Mouse (Mus musculus) intestine, embryonic 16.5 days (tissue): ENCODE data around the gene Nr3c2. TPM values are rescaled to one million over a fixed set of nuclear protein-coding genes. Genes with fewer than 3 reads are reported as not detected.
A peak's percentile ranks its signal among the peaks of the same experiment; 100 is the strongest.

Experiments used
- ATAC-seq: fragments of 200-750 bp; cut with Nextera tagmentation; 2 replicates; pipeline ENCODE4 v1.8.0; 2017; ENCODE audit warnings: moderate TSS enrichment, moderate library complexity
- H3K27ac ChIP-seq: fragments of 300-500 bp; sonication (generic); 2 replicates; pipeline ENCODE4 v1.5.1; 2014; ENCODE audit warnings: mild to moderate bottlenecking, low read length
- H3K27me3 ChIP-seq: fragments of 300-500 bp; sonication (generic); replicated peaks from 2 replicates; pipeline ENCODE4 v1.6.1; 2014; ENCODE audit warnings: low read length, control low read depth, mixed read lengths; ENCODE audit not compliant: control insufficient read depth, insufficient read depth
- H3K36me3 ChIP-seq: fragments of 300-500 bp; sonication (generic); 2 replicates; pipeline ENCODE4 v1.6.1; 2014; ENCODE audit warnings: low read length, control low read depth; ENCODE audit not compliant: control insufficient read depth, insufficient read depth
- H3K4me1 ChIP-seq: fragments of 300-500 bp; sonication (generic); 2 replicates; pipeline ENCODE4 v1.6.1; 2014; ENCODE audit warnings: low read length, control low read depth, mixed read lengths; ENCODE audit not compliant: control insufficient read depth, insufficient read depth
- H3K4me2 ChIP-seq: fragments of 300-500 bp; sonication (generic); 2 replicates; pipeline ENCODE4 v1.6.1; 2014; ENCODE audit warnings: low read depth, low read length, control low read depth
- H3K4me3 ChIP-seq: fragments of 300-500 bp; sonication (generic); 2 replicates; pipeline ENCODE4 v1.5.1; 2014; ENCODE audit warnings: mild to moderate bottlenecking, low read length
- H3K9ac ChIP-seq: fragments of 300-500 bp; sonication (generic); 2 replicates; pipeline ENCODE4 v1.6.1; 2014; ENCODE audit warnings: low read depth, low read length
- H3K9me3 ChIP-seq: fragments of 300-500 bp; sonication (generic); 2 replicates; pipeline ENCODE4 v1.6.1; 2016; ENCODE audit warnings: low read length, control low read depth; ENCODE audit not compliant: control insufficient read depth
- WGBS: fragments of 180-500 bp; shearing (Covaris S2); extraction: QIAGEN DNeasy Blood & Tissue Kit; methylation state at CpG from one replicate; pipeline ENCODE4 v1.1.7; 2014; 5-methylcytosine and 5-hydroxymethylcytosine counted together
- polyA plus RNA-seq: library from polyadenylated mRNA; unstranded; fragments of >200 nt; fragmentation: Nextera tagmentation; extraction: Ambion mirVana; gene quantifications from 2 replicates; pipeline ENCODE4 v1.2.1, GENCODE M21; 2015

Gene Nr3c2
- polyA plus RNA-seq, 1 experiment from 2014 or later, result 4.0 TPM

- H3K27me3 ChIP-seq, result no peaks in the 10 kb centered on the region
- 85% methylated on average over 3 of the region's 3 CpGs for WGBS
- H3K36me3 ChIP-seq, result no peaks in the 10 kb centered on the region
- no peak overlapping the region for H3K27ac ChIP-seq
- peaks cover 2% of the 10 kb centered on the region; the same call in 1 of the 2 replicates for H3K4me1 ChIP-seq
- ATAC-seq, result no peak
- H3K4me2 ChIP-seq, result no peak overlapping the region
- H3K9ac ChIP-seq, result no peak overlapping the region
- no peak overlapping the region for H3K4me3 ChIP-seq
- H3K9me3 ChIP-seq, result no peaks in the 10 kb centered on the region
These were observed 333.2 kb downstream of the Nr3c2 start for GRCm38 (mm10) chr8:77232411-77232810.

DNA sequence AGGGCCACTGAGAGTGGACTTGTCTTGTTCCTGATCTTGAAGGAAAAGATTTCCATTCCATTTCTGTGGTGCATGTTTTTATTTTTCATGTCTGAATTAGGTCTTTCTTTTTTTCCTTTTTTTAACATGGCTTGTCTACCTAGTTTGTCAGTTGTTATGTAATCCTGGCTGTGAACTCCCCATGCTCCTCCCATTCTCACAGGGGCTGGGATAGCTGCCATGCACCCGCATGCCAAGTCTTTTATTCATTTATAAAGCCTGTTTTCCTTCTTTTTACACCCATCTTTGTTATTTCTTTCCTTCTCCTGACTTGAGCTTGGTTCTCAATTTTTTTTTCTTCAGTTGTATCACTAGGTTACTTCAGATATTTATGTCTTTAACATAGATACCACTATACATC is 337.5 kb downstream of the Nr3c2 start:
- Histone ChIP-seq H3K4me2 (no peak overlapping the region), H3K27ac (no peak overlapping the region), H3K9ac (no peak overlapping the region), H3K36me3 (no peaks in the 10 kb centered on the region), H3K27me3 (no peaks in the 10 kb centered on the region), H3K4me1 (peaks cover 2% of the 10 kb centered on the region; the same call in 1 of the 2 replicates), H3K4me3 (no peak overlapping the region), H3K9me3 (no peaks in the 10 kb centered on the region)
- 81% methylated on average over 1 of the region's 1 CpGs for WGBS
- ATAC-seq, result no peak

DNA sequence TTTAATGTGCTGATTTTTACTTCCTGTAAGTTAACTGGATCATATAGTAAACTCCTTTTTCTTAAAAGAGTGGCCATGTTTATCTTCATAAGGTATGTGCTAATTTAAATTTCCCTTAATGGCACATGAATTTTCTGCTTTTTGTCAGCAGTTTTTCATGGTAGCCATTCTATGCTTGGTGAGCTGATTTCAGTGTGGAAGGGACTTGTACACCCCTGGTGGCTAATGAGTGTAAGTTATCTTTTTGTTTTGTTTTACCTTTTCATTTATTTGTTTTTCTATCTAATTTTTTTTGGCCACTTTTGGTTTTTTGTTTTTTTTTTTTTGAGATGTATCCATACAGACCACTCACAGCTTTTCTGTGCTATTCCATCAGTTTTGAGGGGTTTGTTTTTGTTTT is 340.2 kb downstream of the Nr3c2 start:
- Histone ChIP-seq H3K27me3 (no peaks in the 10 kb centered on the region), H3K4me1 (no peaks in the 10 kb centered on the region), H3K4me2 (no peak overlapping the region), H3K9ac (no peak overlapping the region), H3K27ac (no peak overlapping the region), H3K36me3 (no peaks in the 10 kb centered on the region), H3K9me3 (no peaks in the 10 kb centered on the region), H3K4me3 (no peak overlapping the region)
- no peak for ATAC-seq

GRCm38 (mm10) chr8:77241381-77241780 is 342.1 kb downstream of the Nr3c2 start:
- H3K4me3 ChIP-seq, result no peak overlapping the region
- no peak overlapping the region for H3K4me2 ChIP-seq
- H3K9ac ChIP-seq, result no peak overlapping the region
- no peaks in the 10 kb centered on the region for H3K36me3 ChIP-seq
- H3K4me1 ChIP-seq, result no peaks in the 10 kb centered on the region
- no peak for ATAC-seq
- no peaks in the 10 kb centered on the region for H3K9me3 ChIP-seq
- no peaks in the 10 kb centered on the region for H3K27me3 ChIP-seq
- H3K27ac ChIP-seq, result no peak overlapping the region
- WGBS, result 80% methylated on average over 3 of the region's 3 CpGs

GRCm38 (mm10) chr8:77250094-77250493 is 350.9 kb downstream of the Nr3c2 start:
- H3K4me3 ChIP-seq, result no peak overlapping the region
- H3K4me1 ChIP-seq, result no peaks in the 10 kb centered on the region
- H3K36me3 ChIP-seq, result peaks cover 11% of the 10 kb centered on the region
- no peaks in the 10 kb centered on the region for H3K9me3 ChIP-seq
- no peaks in the 10 kb centered on the region for H3K27me3 ChIP-seq
- no peak overlapping the region for H3K9ac ChIP-seq
- H3K27ac ChIP-seq, result no peak overlapping the region
- ATAC-seq, result no peak
- WGBS, result 89% methylated on average over 3 of the region's 3 CpGs
- H3K4me2 ChIP-seq, result no peak overlapping the region

DNA sequence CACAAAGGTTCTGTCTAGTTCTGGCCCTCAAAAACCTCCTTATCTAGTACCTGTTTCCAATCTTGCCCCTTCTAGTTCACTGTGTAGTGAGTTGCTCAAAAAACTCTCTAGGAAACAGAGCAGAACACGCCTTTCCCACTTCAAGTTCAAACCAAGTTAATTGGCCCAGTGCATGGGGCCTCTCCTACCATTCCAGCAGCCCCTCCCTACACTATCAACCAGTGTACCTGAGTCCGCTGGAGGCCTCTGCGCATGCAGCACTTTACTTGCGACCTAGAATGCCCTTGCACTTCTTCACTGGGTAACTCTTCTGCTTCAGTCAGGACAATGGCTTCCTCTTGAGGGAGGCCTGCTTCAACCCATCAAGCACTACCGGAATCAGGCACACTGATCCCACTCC is 351.9 kb downstream of the Nr3c2 start:
- no peak overlapping the region for H3K4me3 ChIP-seq
- H3K4me1 ChIP-seq, result no peaks in the 10 kb centered on the region
- no peaks in the 10 kb centered on the region for H3K9me3 ChIP-seq
- peak; percentile 91 for ATAC-seq
- WGBS, result 73% methylated on average over 5 of the region's 5 CpGs
- H3K27ac ChIP-seq, result no peak overlapping the region
- no peak overlapping the region for H3K9ac ChIP-seq
- H3K27me3 ChIP-seq, result no peaks in the 10 kb centered on the region
- peaks cover 11% of the 10 kb centered on the region for H3K36me3 ChIP-seq
- no peak overlapping the region for H3K4me2 ChIP-seq

- Histone ChIP-seq H3K36me3 (peaks cover 8% of the 10 kb centered on the region), H3K4me3 (no peak overlapping the region), H3K9ac (no peak overlapping the region), H3K9me3 (no peaks in the 10 kb centered on the region), H3K27ac (no peak overlapping the region), H3K4me2 (no peak overlapping the region), H3K27me3 (no peaks in the 10 kb centered on the region), H3K4me1 (no peaks in the 10 kb centered on the region)
- WGBS, result 78% methylated on average over 5 of the region's 5 CpGs
- ATAC-seq, result no peak
These were observed 355.2 kb downstream of the Nr3c2 start for GRCm38 (mm10) chr8:77254466-77254865.

GRCm38 (mm10) chr8:77256450-77257084 is 357.3 kb downstream of the Nr3c2 start:
- H3K4me2 ChIP-seq, result no peak overlapping the region
- no peaks in the 10 kb centered on the region for H3K9me3 ChIP-seq
- H3K27ac ChIP-seq, result no peak overlapping the region
- no peaks in the 10 kb centered on the region for H3K27me3 ChIP-seq
- 0 out of 2 replicates have a peak, but pooled peaks cover 3% of the 10 kb centered on the region for H3K4me1 ChIP-seq
- H3K9ac ChIP-seq, result no peak overlapping the region
- peaks cover 8% of the 10 kb centered on the region for H3K36me3 ChIP-seq
- 95% methylated on average over 5 of the region's 5 CpGs for WGBS
- ATAC-seq, result no peak
- no peak overlapping the region for H3K4me3 ChIP-seq

GRCm38 (mm10) chr8:77257085-77257451 is 357.8 kb downstream of the Nr3c2 start:
- peaks cover 8% of the 10 kb centered on the region for H3K36me3 ChIP-seq
- WGBS, result 95% methylated on average over 12 of the region's 12 CpGs
- H3K9me3 ChIP-seq, result no peaks in the 10 kb centered on the region
- H3K9ac ChIP-seq, result no peak overlapping the region
- no peak overlapping the region for H3K4me2 ChIP-seq
- H3K27ac ChIP-seq, result no peak overlapping the region
- ATAC-seq, result no peak
- peaks cover 5% of the 10 kb centered on the region; the same call in 1 of the 2 replicates for H3K4me1 ChIP-seq
- H3K4me3 ChIP-seq, result no peak overlapping the region
- no peaks in the 10 kb centered on the region for H3K27me3 ChIP-seq

DNA sequence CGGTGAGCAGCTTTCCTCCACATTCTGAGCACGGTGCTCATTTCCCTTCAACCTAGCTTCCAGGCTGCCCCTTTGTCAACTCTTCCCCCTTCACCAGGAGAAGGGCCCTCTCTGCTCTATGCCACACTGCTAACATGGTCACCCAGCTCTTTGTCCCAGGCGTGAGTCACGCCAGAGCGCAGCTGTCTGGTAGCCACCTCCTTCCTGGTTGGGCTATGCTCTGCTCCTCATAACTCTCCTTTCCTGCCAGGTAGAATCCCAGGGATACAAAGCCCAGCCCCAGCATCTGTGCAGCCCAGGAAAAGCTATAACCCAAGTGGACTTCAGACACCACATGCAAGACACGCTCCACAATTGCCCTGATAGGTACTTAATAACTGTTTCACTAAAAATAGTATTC is 362.0 kb downstream of the Nr3c2 start:
- no peaks in the 10 kb centered on the region for H3K9me3 ChIP-seq
- peak; percentile 73 for ATAC-seq
- H3K9ac ChIP-seq, result no peak overlapping the region
- peaks cover 8% of the 10 kb centered on the region for H3K4me1 ChIP-seq
- H3K27me3 ChIP-seq, result no peaks in the 10 kb centered on the region
- H3K4me2 ChIP-seq, result no peak overlapping the region
- 79% methylated on average over 6 of the region's 6 CpGs for WGBS
- H3K4me3 ChIP-seq, result no peak overlapping the region
- peaks cover 8% of the 10 kb centered on the region for H3K36me3 ChIP-seq
- no peak overlapping the region for H3K27ac ChIP-seq
